Mouse (Mus musculus) forebrain, embryonic 14.5 days (tissue): ENCODE data around the gene Hemgn. TPM values are rescaled to one million over a fixed set of nuclear protein-coding genes. Genes with fewer than 3 reads are reported as not detected.

ENCODE experiments used
- ATAC-seq: fragments of 200-750 bp; cut with Nextera tagmentation; 2 replicates; pipeline ENCODE4 v1.8.0; 2017; ENCODE audit warnings: mild to moderate bottlenecking, moderate library complexity
- DNase-seq: peaks from one replicate; pipeline ENCODE4 v3.0.0-alpha.2; 2015; ENCODE audit warnings: low spot score
- H3K27ac ChIP-seq: fragments of 300-500 bp; sonication (generic); 2 replicates; pipeline ENCODE4 v1.5.1; 2014; ENCODE audit warnings: low read depth, mild to moderate bottlenecking, control low read depth, low read length, moderate library complexity
- H3K27me3 ChIP-seq: fragments of 300-500 bp; sonication (generic); replicated peaks from 2 replicates; pipeline ENCODE4 v1.6.1; 2014; ENCODE audit warnings: low read length, control low read depth, mixed read lengths; ENCODE audit not compliant: control insufficient read depth, insufficient read depth
- H3K36me3 ChIP-seq: fragments of 300-500 bp; sonication (generic); 2 replicates; pipeline ENCODE4 v1.6.1; 2014; ENCODE audit warnings: low read length, control low read depth; ENCODE audit not compliant: control insufficient read depth, insufficient read depth
- H3K4me1 ChIP-seq: fragments of 300-500 bp; sonication (generic); 2 replicates; pipeline ENCODE4 v1.6.1; 2014; ENCODE audit warnings: antibody characterized with exemption, low read length, control low read depth; ENCODE audit not compliant: control insufficient read depth, insufficient read depth
- H3K4me2 ChIP-seq: fragments of 300-500 bp; sonication (generic); 2 replicates; pipeline ENCODE4 v1.6.1; 2014; ENCODE audit warnings: mild to moderate bottlenecking, control low read depth, low read length
- H3K4me3 ChIP-seq: fragments of 300-500 bp; sonication (generic); 2 replicates; pipeline ENCODE4 v1.5.1; 2014; ENCODE audit warnings: low read depth, low read length, control low read depth
- H3K9ac ChIP-seq: fragments of 300-500 bp; sonication (generic); 2 replicates; pipeline ENCODE4 v1.6.1; 2014; ENCODE audit warnings: mild to moderate bottlenecking, low read length, control low read depth, moderate library complexity
- H3K9me3 ChIP-seq: fragments of 300-500 bp; sonication (generic); replicated peaks from 2 replicates; pipeline ENCODE4 v1.6.1; 2016; ENCODE audit warnings: low read length, control low read depth, mixed read lengths; ENCODE audit not compliant: control insufficient read depth
- WGBS: fragments of 180-500 bp; shearing (Covaris S2); extraction: QIAGEN DNeasy Blood & Tissue Kit; methylation state at CpG from one replicate; pipeline ENCODE4 v1.1.7; 2014; 5-methylcytosine and 5-hydroxymethylcytosine counted together
- polyA plus RNA-seq: library from polyadenylated mRNA; unstranded; fragments of >200 nt; fragmentation: Nextera tagmentation; extraction: Ambion mirVana; gene quantifications from 2 replicates; pipeline ENCODE4 v1.2.1, GENCODE M21; 2014

The Hemgn gene
- polyA plus RNA-seq, 1 experiment from 2014 or later: not detected

DNA sequence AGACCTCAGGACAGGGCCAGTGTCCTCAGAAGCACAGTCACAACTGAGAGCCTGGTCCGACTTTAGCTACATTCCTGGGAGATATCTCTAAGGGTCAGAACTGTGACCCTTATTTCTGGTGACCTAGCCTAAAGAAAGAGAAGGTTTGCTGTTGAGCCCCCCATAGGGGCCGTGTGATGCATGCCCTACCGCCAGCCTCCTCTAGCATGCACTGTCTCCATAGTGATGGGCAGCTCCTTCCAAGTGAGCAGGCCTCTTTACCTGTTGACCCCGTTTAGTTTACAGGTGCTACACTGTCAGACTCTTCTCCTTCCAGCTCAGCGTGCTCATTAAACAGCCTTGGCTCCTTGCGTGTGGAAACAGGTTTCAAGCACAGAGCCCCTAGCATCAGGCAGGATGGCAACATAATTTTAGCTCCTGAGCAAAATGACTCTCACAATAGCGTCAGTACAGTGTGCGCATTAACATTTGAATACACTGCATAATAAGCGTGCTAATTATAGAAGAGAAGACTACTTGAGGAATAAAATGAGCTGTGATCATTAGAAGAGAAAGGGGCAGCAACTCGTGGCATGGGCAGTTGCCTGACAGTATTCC lies 15.7 kb upstream of the Hemgn start:
- Histone ChIP-seq H3K4me1 (peaks cover 12% of the 10 kb centered on the region), H3K27ac (peak overlapping the region; percentile 83), H3K9ac (no peak overlapping the region), H3K9me3 (no peaks in the 10 kb centered on the region), H3K36me3 (no peaks in the 10 kb centered on the region), H3K4me3 (no peak overlapping the region), H3K4me2 (peak overlapping the region; percentile 24), H3K27me3 (no peaks in the 10 kb centered on the region)
- 11% methylated on average over 10 of the region's 10 CpGs for WGBS
- peak; percentile 91 for DNase-seq
- peak; percentile 95 for ATAC-seq

DNA sequence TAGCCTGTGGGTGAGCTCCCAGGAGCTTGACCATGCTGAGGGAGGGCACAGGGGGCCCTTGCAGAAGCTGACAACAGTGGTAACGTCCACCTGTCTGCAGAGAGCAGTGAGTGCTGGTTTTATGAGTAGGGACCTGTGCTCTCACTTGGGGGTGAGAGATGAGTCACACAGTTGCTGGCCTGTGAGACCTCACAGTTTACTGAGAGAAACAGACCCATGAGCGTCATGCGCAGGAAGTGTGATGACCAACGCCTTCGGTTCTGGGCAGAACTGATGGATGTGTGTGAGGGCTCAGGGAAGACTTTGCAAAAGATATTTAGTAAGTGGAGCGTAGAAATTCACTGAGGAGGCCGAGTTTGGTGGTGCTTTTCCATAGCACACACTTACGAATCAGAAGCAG lies 9.3 kb upstream of the Hemgn start:
- 89% methylated on average over 8 of the region's 8 CpGs for WGBS
- no peak for ATAC-seq

DNA sequence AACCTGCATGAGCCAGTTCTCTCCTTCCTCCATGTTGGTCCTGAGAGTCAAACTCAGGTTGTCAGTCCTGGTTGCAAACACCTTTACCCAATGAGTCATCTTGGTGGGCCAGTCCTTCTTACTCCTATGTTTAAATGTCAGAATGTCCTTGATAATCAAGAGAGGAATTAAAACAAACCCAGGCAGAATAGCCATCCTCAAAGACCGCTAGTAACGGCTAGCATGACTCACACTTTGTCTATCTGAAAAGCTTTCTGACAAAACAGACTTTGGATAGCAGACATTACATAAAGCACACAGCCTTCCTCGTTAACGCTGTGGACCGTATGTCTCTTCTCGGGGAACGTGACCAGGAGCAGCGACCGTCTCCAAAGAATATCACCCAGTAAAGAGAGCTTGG lies 5.5 kb upstream of the Hemgn start:
- H3K4me2 ChIP-seq: no peak overlapping the region
- no peaks in the 10 kb centered on the region for H3K27me3 ChIP-seq
- DNase-seq (no peak), ATAC-seq (no peak)
- no peak overlapping the region for H3K9ac ChIP-seq
- H3K27ac ChIP-seq: no peak overlapping the region
- 40% methylated on average over 9 of the region's 9 CpGs for WGBS
- no peaks in the 10 kb centered on the region for H3K36me3 ChIP-seq
- no peak overlapping the region for H3K4me3 ChIP-seq
- no peaks in the 10 kb centered on the region for H3K4me1 ChIP-seq
- H3K9me3 ChIP-seq: no peaks in the 10 kb centered on the region

More for the DNA sequence above, 9.3 kb upstream of the Hemgn start:
- Histone ChIP-seq H3K9ac (no peak overlapping the region), H3K4me1 (no peaks in the 10 kb centered on the region), H3K36me3 (no peaks in the 10 kb centered on the region), H3K27me3 (no peaks in the 10 kb centered on the region), H3K4me2 (no peak overlapping the region), H3K27ac (no peak overlapping the region), H3K9me3 (no peaks in the 10 kb centered on the region), H3K4me3 (no peak overlapping the region)
- DNase-seq: no peak

DNA sequence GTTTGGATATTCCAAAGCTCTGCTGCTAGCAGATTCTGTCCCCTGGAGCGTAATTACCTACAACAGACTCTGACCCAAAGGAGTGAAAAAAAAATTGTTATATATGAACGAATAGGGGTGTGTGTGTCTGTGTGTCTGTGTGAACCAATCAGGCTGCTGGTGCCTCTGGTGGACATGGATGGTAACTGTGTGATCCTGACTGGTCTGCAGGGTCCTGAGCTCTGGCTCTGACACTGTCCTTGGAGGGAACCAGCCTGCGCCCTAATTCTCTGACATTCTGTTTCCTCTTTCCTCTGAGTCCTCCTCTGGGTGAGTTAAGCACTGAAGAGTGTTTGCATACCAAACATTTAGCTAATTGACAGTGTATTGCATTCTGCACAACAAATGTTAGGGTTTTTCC lies 4.2 kb upstream of the Hemgn start:
- H3K36me3 ChIP-seq: no peaks in the 10 kb centered on the region
- no peak overlapping the region for H3K4me2 ChIP-seq
- H3K4me1 ChIP-seq: no peaks in the 10 kb centered on the region
- DNase-seq (no peak), ATAC-seq (no peak)
- no peak overlapping the region for H3K9ac ChIP-seq
- no peaks in the 10 kb centered on the region for H3K9me3 ChIP-seq
- WGBS: 78% methylated on average over 3 of the region's 3 CpGs
- no peak overlapping the region for H3K4me3 ChIP-seq
- no peaks in the 10 kb centered on the region for H3K27me3 ChIP-seq
- no peak overlapping the region for H3K27ac ChIP-seq

DNA sequence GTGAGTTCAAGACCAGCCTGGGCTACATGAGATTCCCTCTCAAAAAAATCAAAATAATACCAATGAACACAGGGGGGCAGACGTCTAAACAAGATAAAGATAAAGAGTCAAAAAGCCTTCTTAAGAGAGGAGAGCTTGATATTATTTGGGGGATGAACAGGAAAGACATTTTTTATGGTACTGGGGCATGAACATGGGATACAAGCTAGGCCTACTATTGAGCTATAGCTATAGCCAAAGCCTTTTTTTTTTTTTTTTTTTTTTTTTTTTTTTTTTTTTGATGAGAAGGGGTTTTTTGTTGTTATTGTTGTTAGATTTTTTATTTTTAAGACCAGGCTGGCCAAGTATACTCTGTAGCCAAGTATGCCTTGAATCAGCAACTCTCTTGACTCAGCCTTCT lies 1.2 kb downstream of the Hemgn start:
- ATAC-seq: no peak
- no peaks in the 10 kb centered on the region for H3K36me3 ChIP-seq
- WGBS: 68% methylated on average over 1 of the region's 1 CpGs

DNA sequence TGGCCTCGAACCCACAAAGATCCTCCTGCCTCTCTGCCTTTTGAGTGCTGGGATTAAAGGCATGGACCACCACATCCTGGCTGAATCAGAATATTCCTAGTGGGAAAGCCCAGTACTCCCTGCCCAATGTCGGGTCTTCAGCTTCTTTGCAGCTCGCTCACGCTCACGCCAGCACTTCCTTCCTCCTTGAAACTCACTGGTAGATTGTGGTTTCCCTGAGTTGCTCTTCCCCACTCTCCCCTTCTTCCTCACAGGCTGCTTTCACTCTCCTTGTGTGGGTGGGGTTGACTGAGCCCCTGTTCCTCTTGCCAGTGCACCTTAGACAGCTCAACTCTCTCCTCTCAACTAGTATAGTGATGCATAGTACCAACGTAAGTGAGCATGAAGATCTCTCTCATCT lies 1.8 kb downstream of the Hemgn start:
- Histone ChIP-seq H3K4me3 (no peak overlapping the region), H3K9ac (no peak overlapping the region), H3K4me1 (no peaks in the 10 kb centered on the region), H3K4me2 (no peak overlapping the region), H3K36me3 (no peaks in the 10 kb centered on the region), H3K9me3 (no peaks in the 10 kb centered on the region), H3K27ac (no peak overlapping the region), H3K27me3 (no peaks in the 10 kb centered on the region)
- 86% methylated on average over 6 of the region's 6 CpGs for WGBS
- ATAC-seq: no peak
- no peak for DNase-seq

More for the DNA sequence above, 1.2 kb downstream of the Hemgn start:
- DNase-seq: no peak
- H3K27me3 ChIP-seq: no peaks in the 10 kb centered on the region
- H3K27ac ChIP-seq: no peak overlapping the region
- no peak overlapping the region for H3K9ac ChIP-seq
- no peak overlapping the region for H3K4me2 ChIP-seq
- H3K9me3 ChIP-seq: no peaks in the 10 kb centered on the region
- H3K4me1 ChIP-seq: no peaks in the 10 kb centered on the region
- H3K4me3 ChIP-seq: no peak overlapping the region

DNA sequence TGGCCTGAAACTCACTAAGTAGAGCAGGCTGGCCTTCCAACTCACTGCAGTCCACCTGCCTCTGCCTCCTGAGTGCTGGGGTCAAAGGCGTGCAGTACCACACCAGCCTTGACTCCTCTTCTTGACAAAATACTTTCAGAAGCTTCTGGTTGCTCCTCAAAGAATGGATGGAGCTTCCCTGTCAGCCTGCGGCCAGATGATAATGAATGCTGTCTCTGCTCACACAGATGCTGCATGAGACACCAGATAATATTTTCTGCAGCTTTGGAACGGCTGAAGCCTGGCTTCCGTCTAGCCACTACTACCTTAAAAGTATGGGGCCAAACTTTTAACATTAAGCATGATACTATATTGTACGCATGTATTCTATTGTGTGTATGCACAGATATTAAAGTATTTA lies 2.6 kb downstream of the Hemgn start:
- Histone ChIP-seq H3K27me3 (no peaks in the 10 kb centered on the region), H3K9me3 (no peaks in the 10 kb centered on the region), H3K4me2 (no peak overlapping the region), H3K4me1 (no peaks in the 10 kb centered on the region), H3K36me3 (no peaks in the 10 kb centered on the region), H3K27ac (no peak overlapping the region), H3K9ac (no peak overlapping the region), H3K4me3 (no peak overlapping the region)
- DNase-seq (no peak), ATAC-seq (no peak)
- 91% methylated on average over 5 of the region's 5 CpGs for WGBS

DNA sequence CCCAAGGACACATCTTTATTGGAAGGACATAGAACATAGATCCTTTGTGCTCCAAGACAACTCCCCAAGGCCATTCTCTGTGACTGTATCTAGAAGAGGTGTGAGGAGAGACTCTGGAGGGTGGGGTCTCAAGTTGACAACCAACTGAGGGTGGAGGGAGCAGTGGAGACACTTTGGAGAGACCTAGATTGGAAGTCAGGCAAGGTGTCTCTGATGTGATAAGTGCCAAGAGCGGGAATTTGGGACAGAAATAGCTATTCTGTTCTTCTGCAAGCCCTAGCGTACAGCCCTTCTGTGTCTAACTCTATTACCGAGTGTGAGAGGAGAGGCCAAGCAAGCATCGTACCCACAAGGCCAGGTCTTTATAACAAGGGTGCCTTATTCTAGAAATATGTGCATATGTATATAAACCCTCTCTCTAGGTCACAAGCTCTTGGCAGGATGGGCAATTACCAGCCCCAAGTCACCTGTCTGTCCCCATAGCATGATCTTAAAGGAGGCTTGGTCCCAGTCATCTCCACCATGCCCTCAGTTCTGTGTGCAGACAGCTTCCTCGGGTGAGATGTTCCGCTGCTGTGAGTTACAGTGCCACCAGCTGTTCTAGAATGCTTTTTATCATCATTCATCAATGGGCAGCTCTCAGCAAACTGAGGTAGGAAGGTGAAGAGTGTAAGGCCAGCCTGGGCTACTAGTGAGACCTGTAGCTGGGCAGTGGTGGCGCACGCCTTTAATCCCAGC lies 6.2 kb downstream of the Hemgn start:
- no peak overlapping the region for H3K4me3 ChIP-seq
- ATAC-seq (no peak), DNase-seq (no peak)
- no peaks in the 10 kb centered on the region for H3K36me3 ChIP-seq
- H3K4me1 ChIP-seq: no peaks in the 10 kb centered on the region
- H3K27me3 ChIP-seq: no peaks in the 10 kb centered on the region
- H3K9ac ChIP-seq: no peak overlapping the region
- H3K4me2 ChIP-seq: no peak overlapping the region
- H3K9me3 ChIP-seq: no peaks in the 10 kb centered on the region
- no peak overlapping the region for H3K27ac ChIP-seq
- 88% methylated on average over 8 of the region's 8 CpGs for WGBS

DNA sequence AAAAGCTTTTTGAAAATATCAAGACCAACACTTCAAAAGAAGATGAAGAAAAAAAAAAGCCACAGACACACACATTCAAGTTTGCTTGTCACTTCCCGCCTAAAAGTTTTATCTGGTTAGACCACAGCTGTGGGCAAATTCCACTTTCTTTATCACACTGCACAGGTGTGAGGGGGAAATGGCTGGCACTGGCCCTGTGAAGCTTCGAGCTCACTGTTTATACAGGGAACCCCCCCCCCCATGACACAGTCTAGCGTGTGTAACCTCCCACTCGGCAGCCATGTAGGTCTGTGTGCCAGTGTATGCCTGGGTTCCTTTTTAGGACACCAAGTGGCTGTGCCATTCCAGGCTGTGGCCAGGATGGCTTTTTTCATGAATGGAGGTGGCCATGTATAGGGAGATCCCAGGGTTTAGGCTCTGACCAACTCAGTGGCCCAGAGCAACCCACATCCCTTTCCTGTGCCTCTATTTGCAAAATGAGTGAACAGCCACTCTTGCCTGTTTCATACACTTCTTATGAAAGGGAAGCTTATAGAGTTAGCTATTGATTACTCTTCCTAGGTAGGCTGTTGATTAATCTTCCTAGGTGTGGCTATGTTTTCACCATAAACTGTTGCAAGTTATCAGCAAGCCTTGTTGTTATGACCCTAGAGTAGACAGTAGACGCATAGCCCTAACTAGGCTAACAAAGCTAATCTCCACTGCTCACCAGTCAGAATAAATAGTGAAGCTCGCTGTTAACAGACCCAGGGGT lies 9.1 kb downstream of the Hemgn start:
- 83% methylated on average over 6 of the region's 6 CpGs for WGBS

More for the DNA sequence above, 9.1 kb downstream of the Hemgn start:
- Histone ChIP-seq H3K4me3 (no peak overlapping the region), H3K4me1 (no peaks in the 10 kb centered on the region), H3K4me2 (no peak overlapping the region), H3K27me3 (no peaks in the 10 kb centered on the region), H3K27ac (no peak overlapping the region), H3K9me3 (no peaks in the 10 kb centered on the region), H3K9ac (no peak overlapping the region), H3K36me3 (no peaks in the 10 kb centered on the region)
- DNase-seq (no peak), ATAC-seq (no peak)
